ENCODE assay signal across 11 mouse cellular contexts in genomic region chr9:65574513-65575392, GRCm38 (mm10). TPM values are rescaled to one million over a fixed set of nuclear protein-coding genes. Genes with fewer than 3 reads are reported as not detected.
A peak's percentile ranks its signal among the peaks of the same experiment; 100 is the strongest.
DNase-seq lines count a peak whose midpoint lies in the region; ATAC-seq and TF ChIP-seq lines count a peak whose summit lies in the region.
"Had no signal": no experiment of that assay in that cellular context is flagged by ENCODE, and none has a peak within 500 bp of the region (broad histone marks: within the 10 kb centered on the region; RNA-seq: fewer than 3 reads in every experiment).

No protein-coding gene starts in this region.

- TF ChIP-seq POLR2A in bone marrow, adult 2 months (IDR thresholded peaks at IDR 0.05; ENCODE audit: borderline replicate concordance, control insufficient read depth, low read depth, low read length) = no peak

- peaks cover 42% of the 10 kb centered on the region for H3K4me1 ChIP-seq in kidney, embryonic 16.5 days (ENCODE audit: insufficient read depth, low read length)
- H3K4me1 ChIP-seq in bone marrow, adult 2 months (ENCODE audit: control insufficient read depth, insufficient read depth, low read length) = peaks cover 18% of the 10 kb centered on the region
- peaks cover 56% of the 10 kb centered on the region for H3K4me1 ChIP-seq in embryonic facial prominence, embryonic 15.5 days

- 78% methylated on average over 11 of the region's 11 CpGs for WGBS in kidney, embryonic 16.5 days
- WGBS in bone marrow, adult 2 months = 66% methylated on average over 11 of the region's 11 CpGs
- WGBS in embryonic facial prominence, embryonic 15.5 days = 63% methylated on average over 11 of the region's 11 CpGs
- WGBS in macrophage (ENCODE audit: missing documents) = 84% methylated on average over 11 of the region's 11 CpGs

- H3K27ac ChIP-seq in kidney, embryonic 16.5 days (ENCODE audit: low read length) = peak overlapping the region; percentile 60
- peak overlapping the region; percentile 59; the same call in 1 of the 2 replicates for H3K27ac ChIP-seq in bone marrow, adult 2 months (ENCODE audit: control insufficient read depth, insufficient read depth, low read depth, low read length, poor library complexity)
- H3K27ac ChIP-seq in embryonic facial prominence, embryonic 15.5 days (replicated peaks) = peak overlapping the region; percentile 72
- H3K27ac ChIP-seq in macrophage = peak overlapping the region; percentile 94
- H3K27ac ChIP-seq: forebrain, embryonic 13.5 days; hindbrain, embryonic 10.5 days had no signal

- H3K9me3 ChIP-seq in kidney, embryonic 16.5 days (ENCODE audit: low read length) = no peaks in the 10 kb centered on the region
- H3K9me3 ChIP-seq in embryonic facial prominence, embryonic 15.5 days (replicated peaks) = no peaks in the 10 kb centered on the region
- H3K9me3 ChIP-seq: forebrain, embryonic 13.5 days; hindbrain, embryonic 10.5 days had no signal

- H3K79me2 ChIP-seq in macrophage (ENCODE audit: inconsistent target) = peaks cover 100% of the 10 kb centered on the region

- H3K27me3 ChIP-seq in kidney, embryonic 16.5 days (ENCODE audit: insufficient read depth, low read length) = no peaks in the 10 kb centered on the region
- no peaks in the 10 kb centered on the region for H3K27me3 ChIP-seq in embryonic facial prominence, embryonic 15.5 days
- H3K27me3 ChIP-seq: forebrain, embryonic 13.5 days had no signal

- no peak for TF ChIP-seq CTCF in bone marrow, adult 2 months (IDR thresholded peaks at IDR 0.05; ENCODE audit: control insufficient read depth, insufficient read depth, low read length)

- no peak overlapping the region for H3K4me3 ChIP-seq in kidney, embryonic 16.5 days (ENCODE audit: low read length)
- no peak overlapping the region for H3K4me3 ChIP-seq in bone marrow, adult 2 months (replicated peaks; ENCODE audit: control insufficient read depth, low read depth, low read length)
- no peak overlapping the region for H3K4me3 ChIP-seq in embryonic facial prominence, embryonic 15.5 days (replicated peaks)
- no peak overlapping the region for H3K4me3 ChIP-seq in macrophage (ENCODE audit: inconsistent target)
- H3K4me3 ChIP-seq: forebrain, embryonic 13.5 days; hindbrain, embryonic 10.5 days had no signal

- peaks cover 4% of the 10 kb centered on the region; the same call in 1 of the 2 replicates for H3K36me3 ChIP-seq in kidney, embryonic 16.5 days (ENCODE audit: insufficient read depth, low read length)
- H3K36me3 ChIP-seq in embryonic facial prominence, embryonic 15.5 days = peaks cover 14% of the 10 kb centered on the region; the same call in 1 of the 2 replicates
- H3K36me3 ChIP-seq in macrophage (ENCODE audit: inconsistent target) = peaks cover 35% of the 10 kb centered on the region

- no peak overlapping the region for H3K4me2 ChIP-seq in kidney, embryonic 16.5 days (replicated peaks; ENCODE audit: low read depth, low read length)
- no peak overlapping the region for H3K4me2 ChIP-seq in embryonic facial prominence, embryonic 15.5 days (replicated peaks)
- H3K4me2 ChIP-seq: forebrain, embryonic 13.5 days had no signal

- ATAC-seq in kidney, embryonic 16.5 days (ENCODE audit: low FRiP score, low TSS enrichment) = peak; percentile 40
- no peak for ATAC-seq in embryonic facial prominence, embryonic 15.5 days (ENCODE audit: insufficient number of reproducible peaks, low FRiP score, low TSS enrichment, low read depth)
- ATAC-seq: forebrain, embryonic 13.5 days had no signal

- peak overlapping the region; percentile 9; the same call in 1 of the 2 replicates for H3K9ac ChIP-seq in kidney, embryonic 16.5 days (replicated peaks; ENCODE audit: low read length)
- no peak overlapping the region for H3K9ac ChIP-seq in embryonic facial prominence, embryonic 15.5 days
- H3K9ac ChIP-seq: forebrain, embryonic 13.5 days had no signal

- DNase-seq in kidney, adult 8-10 months = no peak
- no peak for DNase-seq in T-cell, adult 2 months (ENCODE audit: low spot score)
- DNase-seq in frontal cortex, postnatal 10 days (ENCODE audit: low spot score in 2 of 2) = no peak
- DNase-seq: thymus, postnatal 36 days had no signal

RNA-seq across cellular contexts. Expression of gene Plekho2, which starts 5.1 kb away (rescaled TPM):
- polyA plus RNA-seq in kidney, embryonic 16.5 days (2015; fragmentation: Nextera tagmentation; extraction: Ambion mirVana) = 18.7 and 19.4 TPM in 2 replicates
- 25.7 and 55.0 TPM in 2 replicates for polyA plus RNA-seq in bone marrow, adult 2 months (2011; ENCODE audit: insufficient read depth, insufficient read length, low replicate concordance, missing spikeins)
- polyA plus RNA-seq in embryonic facial prominence, embryonic 15.5 days (2015; fragmentation: Nextera tagmentation; extraction: Ambion mirVana) = 15.0 and 16.0 TPM in 2 replicates
- 1,000 to 10,000 TPM in 1 of 26 experiments, 100 to 1,000 TPM in 25; 183 to 1,124 (median 419) TPM for total RNA-seq in macrophage (2018; cell fraction: chromatin; rRNA removed)
- total RNA-seq in macrophage (2018; cell fraction: cytosol; rRNA removed) = 100 to 1,000 TPM; 261 to 438 (median 317) TPM
- 1,000 to 10,000 TPM in 2 of 26 experiments, 100 to 1,000 TPM in 24; 284 to 1,133 (median 407) TPM for total RNA-seq in macrophage (2018; cell fraction: nucleus; rRNA removed)
- polyA plus RNA-seq in macrophage (2018) = 195 to 316 TPM (median 234 TPM) in 3 replicates

RNA-seq across cellular contexts. Expression of gene Pif1, which starts 12.2 kb away (rescaled TPM):
- polyA plus RNA-seq in kidney, embryonic 16.5 days (2015; fragmentation: Nextera tagmentation; extraction: Ambion mirVana) = 15.5 and 16.9 TPM in 2 replicates
- 16.5 and 29.8 TPM in 2 replicates for polyA plus RNA-seq in bone marrow, adult 2 months (2011; ENCODE audit: insufficient read depth, insufficient read length, low replicate concordance, missing spikeins)
- polyA plus RNA-seq in embryonic facial prominence, embryonic 15.5 days (2015; fragmentation: Nextera tagmentation; extraction: Ambion mirVana) = 10.8 and 11.5 TPM in 2 replicates
- total RNA-seq in macrophage (2018; cell fraction: chromatin; rRNA removed) = 1 to 10 TPM in 14 of 26 experiments, under 1 TPM in 3, not detected in 9; 0.42 to 7.2 (median 1.2) TPM
- total RNA-seq in macrophage (2018; cell fraction: cytosol; rRNA removed) = 1 to 10 TPM in 1 of 26 experiments, under 1 TPM in 19, not detected in 6; 0.03 to 1.3 (median 0.27) TPM
- total RNA-seq in macrophage (2018; cell fraction: nucleus; rRNA removed) = 1 to 10 TPM in 5 of 26 experiments, under 1 TPM in 17, not detected in 4; 0.12 to 3.1 (median 0.45) TPM
- polyA plus RNA-seq in macrophage (2018) = 0.51 to 0.53 TPM in 2 of 3 replicates, not detected in the other

RNA-seq across cellular contexts. Expression of gene Rbpms2, which starts 54.7 kb away (rescaled TPM):
- polyA plus RNA-seq in kidney, embryonic 16.5 days (2015; fragmentation: Nextera tagmentation; extraction: Ambion mirVana) = 34.4 and 36.3 TPM in 2 replicates
- polyA plus RNA-seq in bone marrow, adult 2 months (2011; ENCODE audit: insufficient read depth, insufficient read length, low replicate concordance, missing spikeins) = 32.3 and 68.4 TPM in 2 replicates
- polyA plus RNA-seq in embryonic facial prominence, embryonic 15.5 days (2015; fragmentation: Nextera tagmentation; extraction: Ambion mirVana) = 7.9 and 8.9 TPM in 2 replicates
- total RNA-seq in macrophage (2018; cell fraction: chromatin; rRNA removed) = under 1 TPM in 3 of 26 experiments, not detected in 23; 0.44 to 0.67 (median 0.62) TPM
- under 1 TPM in 15 of 26 experiments, not detected in 11; 0.07 to 0.52 (median 0.22) TPM for total RNA-seq in macrophage (2018; cell fraction: cytosol; rRNA removed)
- total RNA-seq in macrophage (2018; cell fraction: nucleus; rRNA removed) = under 1 TPM in 3 of 26 experiments, not detected in 23; 0.36 to 0.56 (median 0.42) TPM
- polyA plus RNA-seq in macrophage (2018) = 0.14 to 0.42 TPM (median 0.28 TPM) in 3 replicates

RNA-seq across cellular contexts. Expression of gene Ankdd1a, which starts 54.8 kb away (rescaled TPM):
- not detected in 2 replicates for polyA plus RNA-seq in kidney, embryonic 16.5 days (2015; fragmentation: Nextera tagmentation; extraction: Ambion mirVana)
- polyA plus RNA-seq in bone marrow, adult 2 months (2011; ENCODE audit: insufficient read depth, insufficient read length, low replicate concordance, missing spikeins) = 1.2 TPM in 1 of 2 replicates, not detected in the other
- 0.32 and 0.51 TPM in 2 replicates for polyA plus RNA-seq in embryonic facial prominence, embryonic 15.5 days (2015; fragmentation: Nextera tagmentation; extraction: Ambion mirVana)
- total RNA-seq in macrophage (2018; cell fraction: chromatin; rRNA removed) = 10 to 100 TPM in 10 of 26 experiments, 1 to 10 TPM in 16; 2.1 to 25.4 (median 7.0) TPM
- under 1 TPM in 16 of 26 experiments, not detected in 10; 0.07 to 0.44 (median 0.15) TPM for total RNA-seq in macrophage (2018; cell fraction: cytosol; rRNA removed)
- 10 to 100 TPM in 2 of 26 experiments, 1 to 10 TPM in 21, under 1 TPM in 3; 0.52 to 18.4 (median 2.1) TPM for total RNA-seq in macrophage (2018; cell fraction: nucleus; rRNA removed)
- 0.13 TPM in 1 of 3 replicates, not detected in the others for polyA plus RNA-seq in macrophage (2018)
- total RNA-seq: adrenal gland, postnatal 14 days had no signal
- polyA plus RNA-seq: forebrain, embryonic 13.5 days; hindbrain, embryonic 10.5 days had no signal
